Mouse (Mus musculus): ENCODE data around the gene Eif2a. TPM values are rescaled to one million over a fixed set of nuclear protein-coding genes. Genes with fewer than 3 reads are reported as not detected.
"Not testable (repeated sequence)": the region's sequence is repeated elsewhere in the genome, so short reads cannot be mapped to it uniquely, and the experiment has no call there.

Eif2a gene
- total RNA-seq, 2 experiments from 2014 or later: 44.4 to 44.8 TPM

DNA sequence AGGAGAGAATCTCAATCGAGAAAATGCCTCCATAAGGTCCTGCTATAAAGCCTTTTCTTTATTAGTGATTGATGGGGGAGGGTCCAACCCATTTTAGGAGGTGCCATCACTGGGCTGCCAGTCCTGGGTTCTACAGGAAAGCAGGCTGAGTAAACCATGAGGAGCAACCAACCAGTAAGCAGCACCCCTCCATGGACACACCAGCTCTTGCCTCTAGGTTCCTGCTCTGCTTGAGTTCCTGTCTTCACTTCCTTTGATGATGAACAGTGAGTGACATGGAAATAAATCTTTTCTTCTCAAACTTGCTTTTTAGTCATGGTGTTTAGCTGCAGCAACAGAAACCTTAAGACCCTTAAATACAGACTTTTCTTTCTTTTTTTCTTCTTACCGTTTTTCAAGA, 4.3 kb upstream of the Eif2a start:
- no peak for DNase-seq

DNA sequence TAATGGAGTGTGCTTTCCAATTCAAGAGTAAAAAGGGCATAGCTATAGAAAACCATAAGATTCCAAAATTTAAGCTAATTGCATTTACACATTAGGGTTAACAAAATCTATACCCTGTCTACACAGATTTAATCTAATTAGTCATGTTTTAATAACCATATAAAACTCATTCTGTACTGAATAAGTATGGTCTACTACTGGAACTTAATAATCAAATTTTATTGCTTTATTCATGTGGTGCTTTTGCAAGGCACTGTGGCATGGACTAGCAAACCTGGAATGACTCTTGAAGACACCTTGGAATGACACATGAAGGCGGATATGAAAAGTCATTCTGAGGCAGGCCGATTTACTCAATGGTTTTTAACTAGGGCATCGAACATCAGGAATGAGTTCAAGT, 2.2 kb upstream of the Eif2a start:
- no peak for DNase-seq

DNA sequence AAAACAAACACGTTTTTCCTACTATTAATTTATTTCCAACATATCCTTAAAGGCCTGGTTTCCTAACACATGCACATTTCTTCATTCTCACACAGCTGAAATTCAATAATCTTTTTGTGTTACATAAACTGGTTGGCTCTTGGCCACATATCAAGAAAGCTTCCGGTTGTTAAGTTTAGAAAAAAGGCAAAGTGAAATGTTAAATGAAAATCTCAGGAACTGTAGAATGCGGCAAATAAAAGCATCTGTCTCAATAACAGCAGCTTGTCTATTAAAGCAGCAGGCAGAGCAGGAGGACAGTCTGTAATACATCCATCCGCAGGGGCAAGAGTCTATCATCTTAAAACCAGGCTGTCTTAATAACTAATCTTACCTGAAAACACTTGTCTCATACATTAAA, 1.4 kb upstream of the Eif2a start:
- no peak for DNase-seq

GRCm38 (mm10) chr3:58525166-58525565, 455 bp upstream of the Eif2a start:
- no peak for DNase-seq

DNA sequence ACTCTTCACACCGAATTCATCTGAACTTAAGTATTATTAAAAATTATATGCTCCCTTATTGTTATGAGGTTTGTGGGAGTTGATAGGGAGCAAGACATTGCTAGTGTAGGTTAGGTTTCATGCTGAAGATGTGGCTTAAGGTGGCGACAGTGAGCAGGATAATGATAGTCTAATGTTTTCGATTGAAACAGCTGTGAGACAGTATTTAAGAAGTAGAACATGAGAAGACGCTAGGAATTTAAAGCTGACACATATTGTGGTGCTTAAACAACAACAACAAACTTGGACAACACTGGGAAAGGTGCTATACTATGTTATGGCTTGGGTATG, 752 bp downstream of the Eif2a start:
- DNase-seq: no peak

DNA sequence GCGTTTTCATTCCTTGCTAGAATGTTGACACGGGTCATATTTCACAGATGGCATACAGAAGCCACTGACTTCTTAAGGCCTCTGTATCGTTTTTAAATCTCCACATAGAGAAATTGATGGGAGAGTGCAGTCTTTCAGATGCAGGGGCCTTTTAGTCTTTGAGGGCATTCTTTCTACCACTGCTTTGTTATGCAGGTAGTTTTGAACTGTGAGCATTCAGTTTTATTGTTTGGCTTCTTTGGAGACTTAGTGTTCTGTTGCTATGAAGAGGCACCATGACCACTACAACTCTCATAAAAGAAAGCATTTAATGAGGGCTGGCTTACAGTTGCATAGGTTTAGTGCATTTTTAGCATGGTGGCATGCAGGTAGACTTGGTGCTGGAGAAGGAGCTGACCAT, 11.0 kb downstream of the Eif2a start:
- no peak for DNase-seq

- no peak for DNase-seq
These were observed 26.6 kb downstream of the Eif2a start for GRCm38 (mm10) chr3:58552001-58552811.

GRCm38 (mm10) chr3:58556649-58557048, 31.0 kb downstream of the Eif2a start:
- DNase-seq: no peak

- DNase-seq: no peak
These were observed 34.3 kb downstream of the Eif2a start for GRCm38 (mm10) chr3:58559887-58560286.

DNA sequence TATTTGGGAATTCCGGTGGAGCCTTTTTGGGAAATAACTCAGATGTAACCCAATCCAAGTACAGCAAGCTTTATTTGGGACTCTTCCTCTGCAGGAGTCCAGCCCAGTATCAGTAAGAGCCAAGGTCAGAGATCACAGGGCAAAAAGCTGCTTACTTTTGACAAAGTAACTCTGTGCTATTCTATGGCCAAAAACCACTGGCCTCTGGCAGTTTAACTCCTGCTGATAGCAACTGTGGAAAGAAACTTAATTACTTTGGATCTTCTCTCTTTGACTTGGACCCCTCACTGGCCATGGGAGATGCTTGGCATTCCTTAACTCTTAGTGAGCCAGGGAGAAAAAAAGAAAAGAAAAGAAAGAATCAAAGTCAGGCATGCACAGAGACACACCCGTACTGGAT, 35.8 kb downstream of the Eif2a start:
- no peak for DNase-seq

DNA sequence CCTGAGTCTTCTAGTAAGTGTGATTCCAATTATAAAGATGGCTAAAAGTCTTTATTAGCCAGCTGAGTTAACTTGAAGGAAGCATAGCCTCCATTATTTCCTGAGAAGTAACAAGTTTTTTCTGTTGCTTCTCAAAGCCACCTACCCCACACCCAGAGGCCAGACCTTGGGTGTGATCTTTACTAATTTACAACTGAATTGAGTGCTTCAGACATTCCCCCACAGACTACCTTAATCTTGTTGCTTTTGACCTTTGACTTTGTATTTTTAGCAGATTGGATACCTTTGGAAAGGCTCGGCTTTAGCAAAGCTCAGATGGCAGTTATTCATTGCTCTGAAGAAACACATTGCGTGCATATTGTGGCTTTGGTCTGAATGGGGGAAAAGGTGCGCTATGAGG, 45.2 kb downstream of the Eif2a start:
- no peak for DNase-seq

DNA sequence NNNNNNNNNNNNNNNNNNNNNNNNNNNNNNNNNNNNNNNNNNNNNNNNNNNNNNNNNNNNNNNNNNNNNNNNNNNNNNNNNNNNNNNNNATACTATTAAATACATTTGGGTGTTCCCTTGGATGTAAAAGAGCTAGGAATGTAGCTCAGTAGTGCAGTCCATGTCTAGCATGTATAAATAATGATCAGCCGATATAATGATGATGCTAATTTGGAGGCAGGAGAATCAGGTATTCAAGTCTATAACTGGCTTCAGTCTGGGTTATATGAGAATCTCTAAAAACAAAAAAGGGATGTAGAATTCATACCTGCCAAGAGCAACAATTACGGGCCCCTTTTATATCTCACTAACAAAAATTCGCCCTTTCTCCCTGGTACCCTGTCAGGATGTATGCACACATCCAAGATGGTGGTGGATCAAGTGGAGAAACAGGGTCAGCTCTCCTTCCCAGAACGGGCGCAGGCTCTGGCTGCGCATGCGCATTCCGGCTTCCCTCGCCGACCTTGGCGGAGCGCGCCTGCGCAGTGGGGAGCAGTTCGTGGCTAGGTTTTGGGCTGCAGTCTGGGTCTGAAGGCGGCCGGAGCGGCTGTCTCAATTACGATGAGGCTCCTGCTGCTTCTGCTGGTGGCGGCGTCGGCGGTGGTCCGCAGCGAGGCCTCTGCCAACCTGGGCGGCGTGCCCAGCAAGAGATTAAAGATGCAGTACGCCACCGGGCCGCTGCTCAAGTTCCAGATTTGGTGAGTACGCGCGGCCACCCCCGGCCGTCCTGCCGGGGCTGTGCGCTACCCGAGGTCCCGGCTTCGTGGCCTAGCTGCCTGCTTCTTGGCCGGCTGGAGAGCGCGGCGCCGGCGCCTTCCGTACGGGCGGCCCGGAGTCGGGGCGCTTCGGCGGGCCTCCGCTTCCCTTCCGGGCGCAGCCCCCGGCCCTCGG, 50.8 kb downstream of the Eif2a start, which contains the start of gene Selenot:
Gene Selenot (plus strand): TSS at position 500 of the 930 bp plus-strand sequence.
- peak; percentile 98 for DNase-seq

DNA sequence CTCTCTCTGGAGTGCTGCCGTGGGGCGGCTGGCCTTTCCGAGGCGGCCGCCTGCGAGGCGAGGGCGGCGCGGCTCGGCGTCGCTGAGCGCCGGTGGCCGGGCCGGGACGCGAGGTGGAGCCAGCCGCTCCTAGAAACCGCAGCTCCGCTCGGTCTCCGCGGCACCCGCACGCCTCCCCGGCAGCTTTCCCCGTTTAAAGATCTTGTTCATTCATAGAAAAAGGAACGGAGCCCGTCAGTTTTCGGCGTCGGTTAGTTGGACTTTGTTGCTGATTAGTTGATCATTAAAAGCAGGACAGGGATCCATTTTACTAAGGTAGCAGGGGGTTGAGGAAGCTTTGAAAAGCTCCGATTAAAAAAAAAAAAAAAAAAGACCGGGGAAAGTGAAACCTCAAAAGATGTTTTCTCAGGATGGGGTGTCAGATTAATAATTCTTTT, 51.5 kb downstream of the Eif2a start:
- peak; percentile 52 to 59 for DNase-seq

GRCm38 (mm10) chr3:58577506-58578050, 52.0 kb downstream of the Eif2a start:
- DNase-seq: no peak

- no peak for DNase-seq
These were observed 55.9 kb downstream of the Eif2a start for GRCm38 (mm10) chr3:58581530-58581929.

DNA sequence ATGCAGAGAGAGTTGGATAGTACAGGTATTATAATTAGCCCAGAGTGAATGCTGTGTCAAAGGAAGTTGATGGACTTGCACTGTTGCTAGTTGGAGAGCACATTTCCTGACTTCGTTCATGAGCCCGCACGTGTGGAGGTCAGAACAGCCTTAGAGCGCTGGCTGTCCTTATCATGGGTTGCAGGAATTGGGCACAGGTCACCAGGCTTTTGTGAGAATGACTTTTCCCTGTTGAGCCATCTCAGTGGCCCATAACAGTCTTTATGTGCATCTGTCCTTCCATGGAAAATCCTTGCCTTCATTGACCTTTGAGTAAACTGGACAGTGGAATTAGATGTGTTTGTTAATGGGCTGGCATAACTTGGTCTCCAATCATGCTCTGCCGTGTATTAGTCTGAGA, 56.7 kb downstream of the Eif2a start:
- DNase-seq: no peak

DNA sequence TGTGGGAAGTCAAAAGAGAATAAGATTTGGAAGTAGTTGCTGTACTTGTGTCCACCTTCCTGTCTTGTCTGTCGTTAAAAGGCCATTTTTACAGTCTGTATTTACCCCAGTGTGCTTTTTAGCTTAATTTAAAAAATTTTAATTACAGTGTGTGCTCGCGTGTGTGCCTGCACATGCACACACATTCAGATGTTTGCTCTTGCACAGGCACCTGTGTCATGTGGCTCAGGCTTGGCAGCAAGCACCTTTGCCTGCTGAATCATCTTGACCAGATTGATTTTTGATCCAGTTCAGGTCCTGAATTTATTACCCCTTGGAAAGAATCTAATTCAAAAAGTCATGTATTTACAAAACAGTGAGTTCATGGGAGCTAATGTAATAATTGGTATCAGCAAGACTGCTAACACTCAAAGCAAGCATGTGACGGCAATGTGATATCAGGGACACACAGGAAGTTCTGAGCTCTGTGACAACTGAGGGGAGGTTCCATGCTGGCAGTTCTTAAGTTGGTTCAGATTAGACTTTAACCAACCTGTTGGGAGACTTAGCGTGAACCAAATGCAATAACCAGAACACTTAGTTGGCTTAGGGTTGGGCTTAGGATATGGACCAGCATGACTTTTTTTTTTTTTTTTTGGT, 57.3 kb downstream of the Eif2a start:
- DNase-seq: no peak

DNA sequence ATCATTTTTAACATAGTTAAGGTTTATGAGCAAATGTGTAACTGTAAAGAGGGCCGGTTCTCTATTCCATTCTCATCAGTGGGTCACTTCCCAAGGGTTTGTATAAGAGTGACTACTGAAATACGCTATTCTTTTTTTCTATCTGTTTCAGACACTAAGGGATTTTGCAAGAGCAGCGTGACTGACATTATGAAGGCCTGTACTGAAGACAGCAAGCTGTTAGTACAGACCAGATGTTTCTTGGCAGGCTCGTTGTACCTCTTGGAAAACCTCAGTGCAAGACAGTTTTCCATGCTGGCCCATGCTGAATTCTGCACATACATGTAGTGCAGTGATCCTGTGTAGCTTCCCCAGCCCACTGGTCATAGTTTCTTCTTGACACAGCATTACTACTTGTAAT, 64.9 kb downstream of the Eif2a start:
- DNase-seq: not testable (repeated sequence)

DNA sequence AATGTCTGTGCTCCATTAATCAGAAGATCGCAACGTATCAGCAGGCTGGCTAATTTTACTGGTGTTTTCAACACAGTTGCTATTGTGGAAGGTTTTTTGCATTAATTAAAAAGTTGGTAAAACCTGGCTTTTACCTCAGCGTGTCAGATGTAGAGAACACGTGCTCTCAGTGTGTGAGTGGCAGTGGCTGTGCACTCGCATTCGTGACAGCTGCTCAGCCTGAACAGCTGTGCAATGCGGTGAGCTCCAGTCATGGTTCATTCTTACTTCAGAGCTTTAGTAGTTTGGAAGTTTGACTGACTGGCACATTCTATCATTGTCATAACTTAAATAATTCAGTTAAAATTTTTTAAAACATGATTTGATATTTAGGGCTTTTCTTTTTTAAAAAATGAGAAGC, 67.0 kb downstream of the Eif2a start:
- DNase-seq: not testable (repeated sequence)

GRCm38 (mm10) chr3:58593623-58594022, 68.0 kb downstream of the Eif2a start:
- no peak for DNase-seq
